Mouse (Mus musculus) monocyte, adult 59 days (primary cell): ENCODE results near the gene Olfr1339. TPM values are rescaled to one million over a fixed set of nuclear protein-coding genes. Genes with fewer than 3 reads are reported as not detected.

Source experiments
- total RNA-seq, 2 experiments: library from RNA; stranded (reverse); gene quantifications; one replicate each; pipeline ENCODE4 v1.2.4; 2023

The Olfr1339 gene
- total RNA-seq, result not detected

DNA sequence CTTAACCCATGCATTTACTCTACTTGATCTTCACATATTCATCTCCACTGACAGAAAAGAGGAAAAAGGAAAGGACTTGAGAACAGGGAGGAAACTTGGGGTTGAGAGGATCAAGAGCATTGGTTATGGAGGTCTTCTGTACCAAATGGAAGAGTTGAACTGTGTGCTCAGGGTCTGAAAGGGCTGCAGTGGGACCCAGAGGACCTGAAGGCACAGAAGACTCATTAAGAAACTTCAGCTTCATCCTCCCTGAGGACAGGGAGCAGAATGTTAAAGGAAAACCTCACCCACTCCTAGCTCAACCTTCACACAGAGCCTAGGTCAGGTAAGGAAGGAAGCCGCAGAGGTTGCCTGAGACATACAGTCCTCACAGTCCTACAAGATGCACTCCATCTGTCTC, at the start of gene Olfr1339:
Gene Olfr1339, plus strand, starts transcription at position 301 of the 400 bp plus-strand sequence.

GRCm38 (mm10) chr4:118692412-118692973, 39.5 kb upstream of the Olfr1339 start, which contains the start of gene Olfr1342:
TSS of gene Olfr1342 (minus strand) at chr4:118692756.

DNA sequence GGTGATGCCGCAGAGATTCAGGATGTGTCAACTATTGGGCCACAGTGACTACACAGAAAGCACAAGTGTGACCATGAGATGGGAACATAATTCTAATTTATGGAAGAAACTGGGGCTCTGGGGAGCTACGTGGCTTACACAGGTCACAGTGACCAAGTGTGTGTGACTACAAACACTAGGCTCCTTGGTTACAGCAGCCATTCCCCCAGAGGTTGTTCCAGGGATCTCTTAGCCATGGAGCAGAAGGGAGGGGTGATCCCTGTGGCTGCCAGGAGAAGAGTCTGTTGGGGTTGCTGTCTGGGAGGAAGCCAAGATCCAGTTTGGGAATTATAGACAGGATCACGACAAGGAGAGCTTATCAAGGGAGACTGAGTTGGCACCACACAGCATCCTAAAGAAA, 28.8 kb upstream of the Olfr1339 start, which contains the start of gene Olfr1341:
Gene Olfr1341, plus strand, starts transcription at position 301 of the 400 bp plus-strand sequence.

DNA sequence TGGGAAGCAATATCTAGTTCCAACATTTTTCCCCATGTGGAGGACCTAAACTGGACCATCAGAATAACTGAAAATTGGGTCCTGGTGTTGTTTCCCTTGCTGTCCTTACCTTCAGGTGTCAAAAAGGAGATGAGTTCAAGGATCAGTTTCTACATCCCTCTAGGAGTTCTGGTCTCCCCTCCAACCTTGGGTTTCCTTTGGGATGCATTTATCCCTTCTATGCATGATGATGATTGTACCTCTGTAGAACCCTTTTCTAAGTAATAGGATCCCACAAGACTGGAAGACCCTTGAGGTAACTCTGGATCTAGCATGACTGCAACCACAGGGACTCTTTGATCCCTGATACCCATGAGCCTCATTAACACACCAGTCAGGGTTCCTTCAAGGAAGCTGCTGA, 12.1 kb upstream of the Olfr1339 start, which contains the start of gene Olfr1340:
Gene Olfr1340, plus strand, starts transcription at position 301 of the 400 bp plus-strand sequence.

GRCm38 (mm10) chr4:118758637-118759036, 26.7 kb downstream of the Olfr1339 start, which contains the start of gene Olfr1338:
TSS of gene Olfr1338 (minus strand) at chr4:118758737.

DNA sequence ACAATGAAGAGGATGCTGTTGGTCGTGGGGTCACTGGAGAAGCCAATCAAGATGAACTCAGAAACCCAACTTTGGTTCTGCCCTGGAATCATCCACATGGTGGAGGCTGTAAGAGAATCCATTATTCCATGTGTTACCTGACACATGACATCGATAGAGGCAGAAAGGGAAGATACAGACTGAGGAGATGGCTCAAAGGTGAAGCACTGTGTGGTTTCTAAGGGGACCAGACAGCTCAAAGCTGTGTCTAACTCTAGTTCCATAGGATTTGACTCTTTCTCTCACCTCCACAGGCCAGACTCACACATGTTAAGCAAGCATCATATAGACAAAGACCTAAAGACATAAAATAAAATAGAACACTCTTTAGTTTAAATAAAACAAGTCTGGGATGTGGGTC, 50.5 kb downstream of the Olfr1339 start, which contains the start of gene Olfr1337:
Gene Olfr1337, minus strand, starts transcription at position 101 of the 400 bp plus-strand sequence.

Other genes starting within 250 kb of the Olfr1339 start
- gene Tie1, start 242.1 kb upstream of the Olfr1339 start, total RNA-seq, result 1 to 10 TPM in 1 of 2 experiments, under 1 TPM in 1; 0.45 to 1.5 TPM
- not detected for gene 2610528J11Rik, start 205.2 kb upstream of the Olfr1339 start, total RNA-seq
- gene Tmem125, start 188.1 kb upstream of the Olfr1339 start, total RNA-seq, result not detected
- not detected for gene Cfap57, start 111.4 kb upstream of the Olfr1339 start, total RNA-seq
- gene Ebna1bp2, start 111.4 kb upstream of the Olfr1339 start, total RNA-seq, result 10 to 100 TPM; 37.4 to 38.0 TPM
- gene Olfr62, start 73.2 kb upstream of the Olfr1339 start, total RNA-seq, result not detected
- not detected for gene Olfr1342, start 39.4 kb upstream of the Olfr1339 start, total RNA-seq
- not detected for gene Olfr1341, start 28.7 kb upstream of the Olfr1339 start, total RNA-seq
- gene Olfr1340, start 12.0 kb upstream of the Olfr1339 start, total RNA-seq, result not detected
- gene Olfr1338, start 26.6 kb downstream of the Olfr1339 start, total RNA-seq, result not detected
- gene Olfr1337, start 50.4 kb downstream of the Olfr1339 start, total RNA-seq, result not detected
- not detected for gene Olfr1335, start 77.8 kb downstream of the Olfr1339 start, total RNA-seq
- gene Olfr1333, start 104.1 kb downstream of the Olfr1339 start, total RNA-seq, result not detected
- not detected for gene Olfr1331, start 132.5 kb downstream of the Olfr1339 start, total RNA-seq
- gene Olfr1330, start 156.4 kb downstream of the Olfr1339 start, total RNA-seq, result not detected
- not detected for gene Olfr1329, start 185.3 kb downstream of the Olfr1339 start, total RNA-seq
- not detected for gene Olfr1328, start 206.4 kb downstream of the Olfr1339 start, total RNA-seq
- gene Lao1, start 229.4 kb downstream of the Olfr1339 start, total RNA-seq, result not detected